Mouse (Mus musculus) liver, embryonic 16.5 days (tissue): ENCODE data around the gene Luc7l3. TPM values are rescaled to one million over a fixed set of nuclear protein-coding genes. Genes with fewer than 3 reads are reported as not detected.
A peak's percentile ranks its signal among the peaks of the same experiment; 100 is the strongest.

ENCODE experiments used
- ATAC-seq: fragments of 200-750 bp; cut with Nextera tagmentation; 2 replicates; pipeline ENCODE4 v1.8.0; 2017; ENCODE audit warnings: low read depth, mild to moderate bottlenecking, moderate number of reproducible peaks, moderate library complexity
- H3K27ac ChIP-seq: fragments of 300-500 bp; sonication (generic); 2 replicates; pipeline ENCODE4 v1.5.1; 2014; ENCODE audit warnings: mild to moderate bottlenecking, low read length
- H3K27me3 ChIP-seq: fragments of 300-500 bp; sonication (generic); 2 replicates; pipeline ENCODE4 v1.6.1; 2014; ENCODE audit warnings: low read depth, low read length, mixed read lengths; ENCODE audit not compliant: control insufficient read depth, insufficient read depth
- H3K36me3 ChIP-seq: fragments of 300-500 bp; sonication (generic); 2 replicates; pipeline ENCODE4 v1.6.1; 2014; ENCODE audit warnings: mild to moderate bottlenecking; ENCODE audit not compliant: control insufficient read depth, insufficient read depth
- H3K4me1 ChIP-seq: fragments of 300-500 bp; sonication (generic); 2 replicates; pipeline ENCODE4 v1.6.1; 2014; ENCODE audit warnings: low read depth, low read length, mixed read lengths; ENCODE audit not compliant: control insufficient read depth
- H3K4me2 ChIP-seq: fragments of 300-500 bp; sonication (generic); 2 replicates; pipeline ENCODE4 v1.6.1; 2014; ENCODE audit warnings: low read depth, low read length, mixed read lengths
- H3K4me3 ChIP-seq: fragments of 300-500 bp; sonication (generic); 2 replicates; pipeline ENCODE4 v1.5.1; 2014; ENCODE audit warnings: low read depth, mild to moderate bottlenecking, low read length
- H3K9ac ChIP-seq: fragments of 300-500 bp; sonication (generic); 2 replicates; pipeline ENCODE4 v1.6.1; 2014; ENCODE audit warnings: low read depth, low read length
- H3K9me3 ChIP-seq: fragments of 300-500 bp; sonication (generic); replicated peaks from 2 replicates; pipeline ENCODE4 v1.6.1; 2016; ENCODE audit warnings: low read length; ENCODE audit not compliant: control insufficient read depth
- WGBS: fragments of 180-500 bp; shearing (Covaris S2); extraction: QIAGEN DNeasy Blood & Tissue Kit; methylation state at CpG from one replicate; pipeline ENCODE4 v1.1.7; 2014; ENCODE audit not compliant: insufficient replicate concordance; 5-methylcytosine and 5-hydroxymethylcytosine counted together
- polyA plus RNA-seq: library from polyadenylated mRNA; unstranded; fragments of >200 nt; fragmentation: Nextera tagmentation; extraction: Ambion mirVana; gene quantifications from 2 replicates; pipeline ENCODE4 v1.2.1, GENCODE M21; 2015

Gene Luc7l3
- polyA plus RNA-seq, 1 experiment from 2014 or later: 34.8 TPM

- Histone ChIP-seq H3K9ac (no peak overlapping the region), H3K36me3 (no peaks in the 10 kb centered on the region), H3K9me3 (no peaks in the 10 kb centered on the region), H3K4me1 (peaks cover 25% of the 10 kb centered on the region), H3K4me3 (no peak overlapping the region), H3K4me2 (no peak overlapping the region), H3K27ac (no peak overlapping the region), H3K27me3 (no peaks in the 10 kb centered on the region)
- 42% methylated on average over 4 of the region's 4 CpGs for WGBS
- ATAC-seq: no peak
These were observed 62.0 kb downstream of the Luc7l3 start for GRCm38 (mm10) chr11:94259814-94260213.

GRCm38 (mm10) chr11:94257987-94258386 lies 63.8 kb downstream of the Luc7l3 start:
- Histone ChIP-seq H3K27me3 (no peaks in the 10 kb centered on the region), H3K36me3 (no peaks in the 10 kb centered on the region), H3K27ac (no peak overlapping the region), H3K4me2 (no peak overlapping the region), H3K4me1 (peaks cover 22% of the 10 kb centered on the region), H3K9me3 (no peaks in the 10 kb centered on the region), H3K4me3 (no peak overlapping the region), H3K9ac (no peak overlapping the region)
- ATAC-seq: no peak
- 79% methylated on average over 14 of the region's 14 CpGs for WGBS

GRCm38 (mm10) chr11:94255733-94256132 lies 66.1 kb downstream of the Luc7l3 start:
- Histone ChIP-seq H3K9ac (no peak overlapping the region), H3K4me1 (peaks cover 4% of the 10 kb centered on the region), H3K36me3 (no peaks in the 10 kb centered on the region), H3K27me3 (no peaks in the 10 kb centered on the region), H3K4me3 (no peak overlapping the region), H3K9me3 (no peaks in the 10 kb centered on the region), H3K4me2 (no peak overlapping the region), H3K27ac (no peak overlapping the region)
- no peak for ATAC-seq
- 72% methylated on average over 5 of the region's 5 CpGs for WGBS

GRCm38 (mm10) chr11:94253691-94254090 lies 68.1 kb downstream of the Luc7l3 start:
- no peaks in the 10 kb centered on the region for H3K27me3 ChIP-seq
- H3K27ac ChIP-seq: no peak overlapping the region
- H3K4me2 ChIP-seq: no peak overlapping the region
- no peaks in the 10 kb centered on the region; the same call in 1 of the 2 replicates for H3K4me1 ChIP-seq
- no peak overlapping the region for H3K9ac ChIP-seq
- ATAC-seq: no peak
- WGBS: 61% methylated on average over 10 of the region's 10 CpGs
- H3K9me3 ChIP-seq: no peaks in the 10 kb centered on the region
- no peaks in the 10 kb centered on the region for H3K36me3 ChIP-seq
- no peak overlapping the region for H3K4me3 ChIP-seq

DNA sequence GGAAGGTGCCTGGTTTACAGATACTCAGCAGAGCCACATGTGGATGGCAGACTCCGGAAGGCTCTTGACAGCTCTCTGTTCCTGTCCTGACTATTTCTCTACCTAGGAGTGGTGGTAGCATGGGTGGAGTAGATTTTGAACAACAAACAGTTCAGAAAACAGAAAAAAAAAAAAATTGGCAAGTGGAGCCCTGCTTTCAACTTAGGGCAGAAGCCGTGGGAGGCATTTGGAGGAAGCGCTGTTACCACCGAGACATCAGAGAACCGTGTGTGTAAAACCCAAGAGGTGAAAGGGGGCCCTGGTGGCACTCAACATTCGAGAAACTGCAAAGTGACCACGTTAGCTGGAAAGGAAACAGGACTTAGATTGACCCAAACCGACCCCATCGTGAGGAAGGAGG lies 68.6 kb downstream of the Luc7l3 start:
- ATAC-seq: no peak
- H3K27me3 ChIP-seq: no peaks in the 10 kb centered on the region
- H3K9ac ChIP-seq: no peak overlapping the region
- no peak overlapping the region for H3K27ac ChIP-seq
- no peak overlapping the region for H3K4me3 ChIP-seq
- H3K36me3 ChIP-seq: no peaks in the 10 kb centered on the region
- H3K4me2 ChIP-seq: no peak overlapping the region
- H3K4me1 ChIP-seq: no peaks in the 10 kb centered on the region; the same call in 1 of the 2 replicates
- no peaks in the 10 kb centered on the region for H3K9me3 ChIP-seq
- 55% methylated on average over 9 of the region's 9 CpGs for WGBS

GRCm38 (mm10) chr11:94246789-94247061 lies 75.1 kb downstream of the Luc7l3 start:
- Histone ChIP-seq H3K27ac (no peak overlapping the region), H3K9ac (no peak overlapping the region), H3K4me3 (no peak overlapping the region), H3K9me3 (no peaks in the 10 kb centered on the region), H3K4me1 (peaks cover 4% of the 10 kb centered on the region; the same call in 1 of the 2 replicates), H3K27me3 (peaks cover 20% of the 10 kb centered on the region), H3K36me3 (no peaks in the 10 kb centered on the region), H3K4me2 (no peak overlapping the region)
- WGBS: 70% methylated on average over 8 of the region's 8 CpGs
- ATAC-seq: no peak

DNA sequence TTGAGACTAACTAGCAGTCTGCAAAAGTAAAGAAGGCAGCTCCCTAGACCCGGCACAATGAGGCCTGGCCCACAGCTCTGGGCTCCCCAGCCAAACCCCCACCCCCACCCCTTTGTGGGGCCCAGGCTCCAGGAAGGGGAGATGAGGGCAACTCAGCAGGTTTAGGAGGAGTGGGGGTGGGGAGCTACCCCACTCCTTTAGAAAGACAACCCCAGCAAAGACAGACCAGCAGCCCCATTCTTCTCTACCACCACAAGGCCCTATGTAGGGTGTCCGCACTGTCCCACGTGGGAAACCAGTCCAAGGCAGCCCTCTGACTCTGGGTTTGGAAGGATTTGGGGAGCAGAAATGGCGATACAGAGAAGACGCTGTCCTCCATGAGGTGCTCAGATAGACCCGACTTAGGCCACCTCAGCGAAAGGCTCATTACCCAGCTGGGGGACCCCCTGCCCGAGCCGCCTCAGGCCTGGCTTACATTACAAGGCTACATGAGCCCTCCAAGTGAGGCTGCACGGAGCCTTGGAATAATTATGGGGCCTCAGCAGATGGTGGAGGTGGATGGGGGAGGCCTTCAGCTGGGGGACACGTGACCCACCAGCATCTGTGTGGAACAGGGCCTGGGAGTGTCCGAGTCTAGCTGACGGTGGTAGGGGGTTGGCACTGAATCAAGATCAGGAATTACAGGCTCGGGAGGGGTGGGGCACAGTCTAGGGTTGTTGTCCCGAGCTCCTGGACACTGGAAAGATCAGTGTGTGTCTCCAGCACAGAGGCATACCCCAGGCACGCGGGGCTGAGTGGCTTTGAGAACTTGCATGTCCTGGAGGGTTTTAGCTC lies 75.6 kb downstream of the Luc7l3 start, which contains the start of gene Wfikkn2:
TSS of gene Wfikkn2 (minus strand) at position 51 of the 834 bp plus-strand sequence.
- Histone ChIP-seq H3K9me3 (no peaks in the 10 kb centered on the region), H3K9ac (no peak within 1 kb of the TSS), H3K36me3 (no peaks in the 10 kb centered on the region), H3K4me2 (no peak within 1 kb of the TSS), H3K4me1 (peaks cover 4% of the 10 kb centered on the region; the same call in 1 of the 2 replicates), H3K27me3 (peaks cover 20% of the 10 kb centered on the region), H3K27ac (no peak within 1 kb of the TSS), H3K4me3 (no peak within 1 kb of the TSS)
- 70% methylated on average over 17 of the region's 17 CpGs for WGBS
- ATAC-seq: no peak

DNA sequence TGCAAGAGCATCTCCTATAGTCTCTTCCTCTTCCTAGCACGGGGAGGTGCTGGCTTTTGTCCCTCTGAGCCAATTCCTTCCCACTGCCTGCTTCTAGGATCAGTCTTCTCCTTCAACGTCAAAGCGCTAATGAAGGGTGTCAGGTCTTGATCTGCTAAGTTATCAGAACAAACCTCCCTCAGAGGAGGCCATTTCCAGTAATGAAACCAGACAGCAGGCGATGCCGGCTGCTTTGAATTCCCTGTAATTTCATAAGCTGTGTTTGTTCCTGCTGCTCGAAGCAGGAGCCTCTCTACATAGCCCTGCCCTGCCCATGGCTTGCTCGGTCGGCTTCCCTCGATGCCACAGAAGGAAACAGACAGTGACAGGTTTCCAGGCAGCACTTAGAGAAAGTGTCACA lies 77.4 kb downstream of the Luc7l3 start:
- H3K27me3 ChIP-seq: peaks cover 20% of the 10 kb centered on the region
- no peaks in the 10 kb centered on the region for H3K9me3 ChIP-seq
- H3K9ac ChIP-seq: no peak overlapping the region
- ATAC-seq: no peak
- no peaks in the 10 kb centered on the region for H3K36me3 ChIP-seq
- H3K4me2 ChIP-seq: no peak overlapping the region
- no peak overlapping the region for H3K27ac ChIP-seq
- peaks cover 4% of the 10 kb centered on the region; the same call in 1 of the 2 replicates for H3K4me1 ChIP-seq
- 66% methylated on average over 9 of the region's 9 CpGs for WGBS
- no peak overlapping the region for H3K4me3 ChIP-seq

- Histone ChIP-seq H3K9ac (no peak overlapping the region), H3K27ac (no peak overlapping the region), H3K4me2 (peak overlapping the region; percentile 46), H3K9me3 (no peaks in the 10 kb centered on the region), H3K4me3 (peak overlapping the region; percentile 25), H3K27me3 (peaks cover 20% of the 10 kb centered on the region), H3K36me3 (no peaks in the 10 kb centered on the region), H3K4me1 (peaks cover 4% of the 10 kb centered on the region; the same call in 1 of the 2 replicates)
- WGBS: 37% methylated on average over 15 of the region's 15 CpGs
- no peak for ATAC-seq
These were observed 78.2 kb downstream of the Luc7l3 start for GRCm38 (mm10) chr11:94243422-94244180.
